Mouse (Mus musculus) adrenal gland, adult 8-10 months (tissue): ENCODE measurements around the gene Capn2. TPM values are rescaled to one million over a fixed set of nuclear protein-coding genes. Genes with fewer than 3 reads are reported as not detected.

ENCODE experiments used
- DNase-seq: peaks from one replicate; pipeline ENCODE4 v3.0.0; 2022
- total RNA-seq, 4 experiments: library from RNA; stranded (reverse); gene quantifications; 2 replicates each; pipeline ENCODE4 v1.2.4; 2022

The Capn2 gene
- total RNA-seq, result 10 to 100 TPM; 53.3 to 96.0 (median 73.4) TPM

DNA sequence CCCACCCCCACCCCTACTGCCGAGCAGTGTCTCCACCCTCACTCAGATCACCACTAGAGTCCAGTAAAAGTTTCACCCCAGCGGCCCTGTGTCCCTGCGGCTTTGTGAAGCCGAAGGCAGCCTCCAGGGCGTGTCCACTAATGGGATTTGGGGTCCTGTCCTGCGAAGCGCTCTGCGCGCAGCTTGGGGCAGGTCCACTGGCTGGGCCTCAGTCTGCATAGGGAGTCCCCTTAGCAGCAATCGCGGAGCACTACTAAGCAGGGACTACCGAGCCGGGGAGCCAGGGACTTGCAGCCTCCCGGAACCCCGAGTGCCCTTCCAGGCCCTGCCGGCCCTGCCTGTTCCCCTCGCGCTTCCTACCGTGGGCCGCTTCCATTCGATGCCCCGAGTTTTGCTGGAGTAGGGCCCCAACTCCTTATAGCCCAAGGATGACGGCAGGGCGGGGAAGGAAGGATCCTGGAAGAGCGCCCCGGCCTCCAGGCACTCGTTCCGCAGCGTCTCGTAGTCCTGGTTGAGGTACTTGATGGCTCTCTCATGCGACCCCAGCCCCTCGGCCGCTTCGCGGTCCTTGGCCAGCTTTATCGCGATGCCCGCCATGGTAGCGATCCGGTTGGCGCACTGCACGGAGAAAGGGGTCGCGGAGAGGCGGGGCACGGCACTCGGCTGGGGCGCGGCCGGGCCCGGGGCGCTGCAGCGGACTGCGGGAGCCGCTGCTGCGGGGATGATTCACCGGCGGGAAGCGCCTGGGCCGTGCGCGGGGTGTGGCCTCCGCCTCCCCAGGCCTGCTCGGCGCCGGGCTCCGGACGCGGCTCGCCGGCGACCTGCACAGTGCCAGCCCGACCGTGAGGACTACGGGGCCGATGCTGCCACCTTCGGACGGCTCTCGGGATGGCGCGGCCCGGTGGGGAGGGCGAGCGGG is at the start of gene Capn2:
Gene Capn2, minus strand, starts transcription at position 851 of the 919 bp plus-strand sequence.
- DNase-seq, result peak; percentile 80

- peak; percentile 33 for DNase-seq
Measured at GRCm38 (mm10) chr1:182565351-182565835, 48.0 kb upstream of the Capn2 start.

DNA sequence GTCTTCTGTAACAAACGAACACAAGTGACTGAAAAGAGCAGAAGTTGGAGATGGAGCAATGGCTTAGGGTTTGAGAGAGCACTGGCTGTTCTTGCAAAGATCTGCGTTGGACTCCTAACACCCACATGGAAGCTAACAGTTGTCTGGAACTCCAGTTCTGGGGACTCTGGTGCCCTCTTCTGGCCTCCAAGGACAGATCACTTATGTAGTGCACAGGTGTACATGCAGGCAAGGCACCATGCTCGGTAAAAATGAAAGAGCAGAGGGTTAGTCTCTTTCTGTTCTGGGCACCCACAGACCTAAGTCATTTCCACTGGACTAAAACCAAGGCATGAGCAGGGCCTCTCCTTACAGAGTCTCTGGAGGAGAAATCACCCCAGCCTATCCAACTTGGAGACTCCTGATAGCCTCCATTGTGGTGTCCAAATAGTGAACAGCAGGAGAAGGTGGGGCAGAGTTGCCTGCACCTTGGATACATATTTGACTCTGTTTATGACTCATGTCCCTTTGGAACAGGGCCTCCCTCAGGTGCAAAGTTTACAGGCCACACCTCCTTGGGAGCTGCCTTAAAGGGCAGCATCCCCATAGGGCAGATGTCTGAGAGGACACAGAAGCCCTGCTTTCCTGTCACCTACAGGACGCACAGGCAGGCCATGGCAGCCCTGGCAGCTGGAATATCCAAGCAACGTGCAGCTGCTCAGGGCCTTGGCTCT is 47.2 kb upstream of the Capn2 start, which contains the start of gene Capn8:
Gene Capn8, plus strand, starts transcription at position 600 of the 713 bp plus-strand sequence.
- no peak for DNase-seq

GRCm38 (mm10) chr1:182562576-182563370 is 45.4 kb upstream of the Capn2 start:
- DNase-seq, result no peak

GRCm38 (mm10) chr1:182561945-182562514 is 44.6 kb upstream of the Capn2 start:
- no peak for DNase-seq

GRCm38 (mm10) chr1:182560390-182561098 is 43.1 kb upstream of the Capn2 start:
- DNase-seq, result peak; percentile 38

DNA sequence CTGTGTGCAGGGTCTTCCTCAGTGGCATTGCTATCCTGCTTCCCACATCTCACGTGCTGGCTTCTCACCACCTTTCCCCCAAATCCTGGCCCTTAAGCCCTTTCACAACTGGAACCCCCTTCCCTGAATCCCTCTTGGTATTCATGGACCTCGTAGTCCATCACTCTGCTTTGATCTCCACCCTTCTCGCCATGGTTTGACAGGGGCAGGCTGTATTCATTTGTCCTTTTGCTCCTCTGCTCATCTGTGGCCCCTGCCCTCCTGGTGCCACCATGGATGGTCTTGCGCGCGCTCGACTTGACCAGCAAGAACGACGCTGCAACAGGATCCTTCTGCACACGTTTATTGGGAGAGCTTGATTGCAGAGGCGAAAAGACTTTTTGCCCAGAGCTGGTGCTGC is 42.1 kb upstream of the Capn2 start:
- no peak for DNase-seq

DNA sequence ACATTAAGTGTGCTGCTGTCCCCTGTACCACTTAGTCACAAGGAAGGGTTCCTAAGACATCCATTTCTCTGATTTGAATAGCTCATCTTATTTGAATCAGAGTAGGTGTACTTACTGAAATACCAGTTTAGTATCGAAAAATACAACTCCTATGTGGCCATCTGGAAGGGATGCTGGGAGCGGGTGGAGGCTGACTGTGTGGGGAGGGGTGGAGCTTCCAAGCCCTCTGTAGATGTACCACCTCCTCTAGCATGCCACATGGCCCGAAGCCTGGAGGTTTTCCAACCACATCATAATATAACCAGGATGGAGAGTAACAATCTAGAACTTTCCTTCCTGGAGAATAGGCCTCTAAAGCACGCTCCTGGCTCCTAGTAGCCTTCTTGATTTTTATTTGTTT is 40.9 kb upstream of the Capn2 start:
- DNase-seq, result no peak

GRCm38 (mm10) chr1:182553649-182554375 is 36.4 kb upstream of the Capn2 start:
- peak; percentile 17 for DNase-seq

DNA sequence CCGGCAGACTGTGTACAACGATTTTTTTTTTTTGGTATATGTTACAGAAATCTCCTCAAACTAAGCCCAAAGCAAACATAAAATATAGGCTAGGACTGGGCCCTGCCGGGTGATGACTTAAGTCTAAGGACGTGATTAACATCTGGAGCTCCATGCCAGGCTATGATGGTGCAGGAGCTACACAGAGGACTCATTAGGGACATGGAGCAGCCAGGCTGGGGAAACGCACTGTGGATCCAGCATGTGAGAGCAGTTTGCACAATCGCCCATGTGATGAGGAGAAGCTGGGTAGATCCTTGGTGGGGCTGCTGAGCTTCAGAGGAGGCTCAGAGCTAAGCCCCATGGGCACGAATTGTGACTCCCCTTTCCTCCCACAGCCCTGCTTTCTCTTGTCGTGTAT is 33.4 kb upstream of the Capn2 start:
- DNase-seq, result no peak

DNA sequence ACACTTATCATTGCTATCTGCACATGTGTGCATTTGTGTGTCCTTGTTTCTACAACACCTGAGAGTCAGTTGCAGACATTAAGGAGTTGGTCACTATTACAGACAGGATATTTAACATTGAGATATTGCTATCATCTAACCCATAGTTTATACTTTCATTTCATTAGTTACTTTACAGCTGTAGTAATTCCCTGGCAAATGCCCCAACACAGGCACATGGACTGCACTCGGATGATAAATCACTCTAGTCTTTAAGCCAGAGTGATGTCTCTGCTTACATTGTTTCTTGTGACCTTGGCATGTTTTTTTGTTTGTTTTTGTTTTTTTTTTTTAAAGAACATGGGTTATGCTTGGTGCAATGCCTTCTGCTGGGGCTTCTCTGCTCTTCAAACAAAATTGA is 26.5 kb upstream of the Capn2 start:
- no peak for DNase-seq

GRCm38 (mm10) chr1:182543136-182543535 is 25.7 kb upstream of the Capn2 start:
- no peak for DNase-seq

GRCm38 (mm10) chr1:182542110-182542509 is 24.7 kb upstream of the Capn2 start:
- DNase-seq, result no peak

DNA sequence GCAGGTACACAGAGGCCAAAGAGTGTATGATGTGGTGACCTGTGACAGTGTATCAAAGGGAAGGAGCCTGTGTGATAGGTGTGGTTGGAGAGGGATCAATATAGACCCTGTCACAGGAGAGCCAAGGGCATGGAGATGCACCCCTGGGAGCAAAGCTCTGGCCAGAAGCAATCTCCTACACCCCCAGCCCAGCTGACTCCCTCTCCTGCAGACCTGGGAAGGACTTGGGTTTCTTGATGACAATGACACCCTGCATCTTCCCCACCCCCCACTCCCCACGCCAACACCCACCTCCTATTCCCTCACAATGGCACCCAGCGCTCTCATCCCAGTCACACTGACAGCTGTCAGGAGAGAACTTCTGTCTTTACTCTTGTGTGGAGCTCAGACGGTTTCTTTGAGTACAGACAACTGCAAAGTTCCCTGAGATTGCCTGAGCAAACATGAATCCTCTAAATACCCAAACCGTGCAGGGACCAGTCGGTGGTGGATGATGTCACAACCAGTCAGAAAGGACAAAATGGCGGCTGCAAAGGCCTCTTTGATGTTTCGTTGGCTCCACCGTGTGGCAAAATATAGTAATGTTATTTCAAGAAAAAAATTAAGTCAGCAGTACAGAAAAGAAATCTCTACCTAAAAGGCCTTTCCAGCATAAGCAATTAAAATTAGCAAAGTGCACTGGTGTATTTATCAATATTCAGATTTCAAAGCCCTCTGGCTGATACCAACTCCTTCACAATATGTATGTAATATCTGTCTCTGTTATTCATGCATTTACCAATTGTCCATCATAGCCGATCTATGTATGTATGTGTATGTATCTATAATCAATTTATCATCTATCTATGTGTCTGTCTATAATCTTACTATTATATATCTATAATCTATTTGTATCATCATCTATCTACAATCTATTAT is 21.9 kb upstream of the Capn2 start:
- peak; percentile 54 for DNase-seq

DNA sequence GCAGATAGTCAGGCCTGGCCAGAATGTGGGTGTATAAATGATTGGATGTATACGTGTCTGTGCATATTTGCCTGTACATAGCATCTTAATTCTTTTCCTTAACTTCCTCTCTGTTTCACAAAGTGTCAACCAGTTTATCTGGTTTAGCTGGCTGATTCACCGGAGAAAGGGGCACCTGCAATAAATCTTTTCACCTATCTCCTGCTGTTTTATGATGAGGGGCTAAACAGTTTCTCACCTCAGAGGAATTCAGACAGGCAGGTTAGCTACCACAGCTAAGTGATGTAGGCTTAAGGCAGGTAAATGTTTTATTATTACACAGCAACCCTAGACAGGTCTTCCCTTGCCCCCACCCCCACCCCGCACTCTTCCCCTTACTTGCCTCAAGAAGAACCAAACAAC is 17.7 kb upstream of the Capn2 start:
- DNase-seq, result no peak

DNA sequence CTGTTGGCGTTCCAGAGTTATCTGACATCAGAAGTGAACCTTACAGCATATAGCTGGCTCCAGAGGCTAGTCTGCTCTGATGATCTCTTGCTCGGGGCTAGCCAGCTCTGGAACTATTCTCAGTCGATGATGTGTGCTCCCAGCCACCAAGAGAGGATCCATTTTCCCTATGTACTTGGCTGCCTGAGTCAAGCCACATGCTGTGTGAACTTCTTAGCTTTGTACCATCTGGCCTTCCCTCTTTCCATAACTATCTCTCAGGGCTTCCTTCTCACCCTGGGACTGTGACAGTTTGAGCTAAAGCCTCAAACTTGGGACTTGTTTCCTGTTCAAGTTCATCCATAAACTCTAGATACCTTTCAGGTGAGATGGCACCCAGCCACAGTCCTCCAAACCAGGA is 16.2 kb upstream of the Capn2 start:
- no peak for DNase-seq

- DNase-seq, result peak; percentile 68
Measured at GRCm38 (mm10) chr1:182527921-182528858, 10.8 kb upstream of the Capn2 start.

DNA sequence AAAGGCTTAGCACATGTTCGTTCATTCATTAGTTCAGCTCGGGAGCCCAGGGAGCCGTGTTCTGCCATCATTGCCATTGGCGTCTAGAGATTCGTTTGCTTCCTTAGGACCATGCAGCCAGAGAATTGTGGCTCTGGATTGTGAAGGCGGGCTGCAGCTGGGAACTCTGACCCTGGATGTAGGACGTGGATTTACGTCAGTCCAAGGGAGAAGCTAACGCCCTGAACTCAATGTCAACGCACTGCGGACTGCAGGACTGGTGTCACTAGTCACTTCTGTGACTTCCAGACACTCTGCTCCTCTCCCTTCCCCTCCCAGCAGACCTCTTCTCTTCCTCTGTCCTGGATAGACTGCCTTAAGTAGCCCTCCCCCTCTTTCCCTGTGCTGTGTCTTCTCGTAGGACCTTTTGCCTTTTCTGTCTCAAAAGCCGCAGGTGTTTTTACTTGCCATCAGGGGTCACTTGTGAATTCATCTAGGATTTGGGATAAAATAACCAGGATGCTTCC is 9.9 kb upstream of the Capn2 start:
- DNase-seq, result no peak
